Mouse (Mus musculus) cerebellum, adult 8-10 months (tissue): ENCODE measurements at regions not wholly inside any gene's neighbourhood (a gene's known extent, or its start where the extent isn't known, plus 50 kb on each side); places are given as distances from the start of the nearest gene placed in this dataset.

ENCODE experiments used
- DNase-seq: peaks from one replicate; pipeline ENCODE4 v3.0.0; 2022

DNA sequence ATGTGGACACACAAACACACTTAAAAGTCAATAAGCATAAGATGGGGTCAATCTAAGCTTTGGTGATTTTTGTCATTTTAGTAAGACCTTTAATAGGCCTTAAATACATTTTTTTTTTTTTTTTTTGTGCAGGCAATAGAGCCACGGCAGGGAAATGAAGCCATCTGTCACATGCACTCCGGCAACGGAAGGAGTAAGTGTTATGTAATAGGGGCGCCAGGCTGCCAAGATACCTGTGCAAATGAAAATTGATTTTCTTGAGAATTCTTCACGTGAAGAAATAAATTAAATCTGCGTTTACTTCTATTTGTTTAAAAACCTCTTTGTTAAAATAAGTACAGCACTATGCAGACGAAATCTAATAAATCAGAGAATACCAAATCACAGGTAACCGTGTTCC is 54.6 kb upstream of the Card11 start:
- peak; percentile 36 for DNase-seq

DNA sequence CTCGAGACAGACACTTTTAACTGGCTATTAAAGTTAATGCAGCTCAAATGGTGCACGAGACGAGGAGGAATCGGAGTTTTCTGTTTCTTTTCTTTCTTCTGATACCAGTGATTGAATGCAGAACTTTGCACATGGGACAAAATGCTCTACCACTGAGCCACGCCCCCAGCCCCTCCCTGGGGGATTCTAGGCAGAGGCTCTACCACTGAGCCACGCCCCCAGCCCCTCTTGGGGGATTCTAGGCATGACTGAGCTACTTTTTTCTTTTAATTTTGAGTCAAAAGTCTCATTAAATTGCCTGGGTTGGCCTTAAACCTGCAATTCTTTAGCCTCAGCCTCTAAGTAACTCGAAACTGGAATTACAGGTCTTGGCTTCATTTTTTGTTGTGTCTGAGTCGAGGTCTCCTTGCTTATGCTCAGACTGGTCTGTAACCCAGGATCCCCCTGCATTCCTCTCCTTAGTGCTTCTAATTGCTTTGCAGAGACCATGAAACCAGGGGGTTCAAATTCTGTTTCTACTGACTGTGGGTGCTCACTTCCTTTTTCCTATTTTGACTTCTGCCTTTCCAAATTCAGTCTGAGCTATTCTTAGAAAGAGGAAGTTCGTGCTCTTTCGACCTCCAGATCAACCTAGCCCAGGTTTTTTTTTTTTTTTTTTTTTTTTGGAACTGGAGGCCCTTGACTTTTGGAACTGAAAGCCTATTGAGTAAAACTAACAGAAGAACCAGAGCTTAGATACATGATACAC is 55.4 kb upstream of the Card11 start:
- no peak for DNase-seq

DNA sequence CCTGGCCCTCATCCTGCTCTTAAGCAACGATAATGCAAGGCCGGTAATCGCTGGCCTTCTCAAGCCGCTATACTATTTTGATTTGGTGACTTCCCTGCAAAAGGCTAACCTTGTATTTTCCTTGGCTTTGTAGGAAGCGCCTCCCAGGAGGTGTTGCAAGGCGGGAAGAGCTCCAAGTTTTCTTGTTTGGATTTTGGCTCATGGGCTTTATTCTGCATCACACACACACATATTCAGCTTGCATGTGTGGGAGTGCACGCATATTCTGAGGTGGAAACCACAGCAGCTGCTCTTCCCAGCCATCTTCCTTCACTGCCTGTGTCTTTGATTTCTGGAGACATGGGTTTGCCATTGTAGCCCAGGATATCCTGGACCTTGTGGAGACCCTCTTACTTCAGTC is 57.8 kb upstream of the Card11 start:
- DNase-seq, result no peak

DNA sequence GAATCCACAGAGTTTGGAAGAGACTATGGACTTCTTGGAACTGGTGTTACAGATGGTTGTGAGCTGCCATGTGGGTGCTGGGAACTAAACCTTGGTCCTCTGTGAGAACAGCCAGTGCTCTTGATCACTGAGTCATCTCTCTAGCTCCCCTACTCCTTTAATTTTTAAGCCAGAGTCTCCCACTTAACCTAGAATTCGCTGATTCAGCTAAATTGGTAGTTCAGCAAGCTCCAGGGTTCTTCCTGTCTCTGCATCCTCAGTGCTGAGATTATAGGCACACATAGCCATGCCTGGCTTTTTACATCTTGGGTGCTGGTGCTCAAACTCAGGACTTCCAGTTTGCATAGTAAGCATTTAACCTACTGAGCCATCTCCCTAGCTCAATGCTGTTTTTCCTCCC is 58.5 kb upstream of the Card11 start:
- DNase-seq, result no peak

DNA sequence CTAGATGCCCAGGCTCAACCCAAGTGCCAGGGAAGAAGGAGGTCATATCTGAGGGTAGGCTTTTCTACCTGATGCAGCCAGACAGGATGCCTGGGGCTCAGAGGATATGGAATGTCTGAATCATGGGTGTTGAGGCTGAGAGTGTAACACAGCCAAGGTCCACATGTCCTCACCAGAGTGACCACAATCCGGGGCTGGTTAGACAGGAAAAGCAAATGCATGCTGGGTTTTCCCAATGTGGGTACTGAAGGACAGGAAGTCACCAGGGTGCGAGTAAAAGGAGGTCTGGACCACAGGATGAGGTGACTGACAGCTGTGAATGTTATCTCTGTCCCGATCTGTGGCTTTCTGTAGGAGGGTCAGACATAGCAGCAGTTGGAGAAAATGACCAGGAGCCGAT is 61.8 kb upstream of the Card11 start:
- DNase-seq, result no peak

DNA sequence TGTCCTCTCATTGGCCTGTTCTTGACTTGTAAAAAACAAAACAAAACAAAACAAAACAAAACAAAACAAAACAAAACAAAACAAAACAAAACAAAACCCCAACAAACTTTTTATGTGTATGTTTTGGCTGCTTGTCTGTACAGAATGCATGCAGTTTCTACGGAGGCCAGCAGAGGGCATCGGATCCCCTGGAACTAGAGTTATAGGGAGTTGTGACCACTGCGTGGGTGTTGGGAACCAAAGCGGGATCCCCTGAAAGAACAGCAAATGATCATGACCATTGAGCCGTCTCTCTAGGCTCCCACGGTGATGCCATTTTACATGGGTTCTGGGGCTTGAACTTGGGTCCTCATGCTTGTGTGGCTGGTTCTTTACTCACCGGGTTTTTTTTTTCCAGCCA is 67.2 kb upstream of the Card11 start:
- no peak for DNase-seq

DNA sequence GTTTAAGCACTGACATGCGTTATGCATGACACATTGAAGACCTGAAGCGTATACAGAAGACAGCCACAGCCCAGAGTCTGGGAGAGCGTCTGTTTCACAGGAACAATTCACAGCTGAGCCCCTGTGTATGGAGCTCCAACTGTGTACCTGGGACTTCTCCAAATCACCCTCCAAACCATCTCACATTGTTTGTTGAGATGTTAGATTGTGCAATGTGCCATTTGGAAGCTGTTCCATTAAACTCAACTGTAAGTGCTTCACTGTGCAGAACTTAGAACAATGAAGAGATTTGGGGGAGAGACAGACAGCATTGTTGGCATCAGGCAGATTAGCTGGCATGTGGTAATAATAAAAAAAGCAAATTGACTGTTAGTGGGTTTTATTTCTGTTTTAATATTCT is 74.1 kb upstream of the Card11 start:
- no peak for DNase-seq

DNA sequence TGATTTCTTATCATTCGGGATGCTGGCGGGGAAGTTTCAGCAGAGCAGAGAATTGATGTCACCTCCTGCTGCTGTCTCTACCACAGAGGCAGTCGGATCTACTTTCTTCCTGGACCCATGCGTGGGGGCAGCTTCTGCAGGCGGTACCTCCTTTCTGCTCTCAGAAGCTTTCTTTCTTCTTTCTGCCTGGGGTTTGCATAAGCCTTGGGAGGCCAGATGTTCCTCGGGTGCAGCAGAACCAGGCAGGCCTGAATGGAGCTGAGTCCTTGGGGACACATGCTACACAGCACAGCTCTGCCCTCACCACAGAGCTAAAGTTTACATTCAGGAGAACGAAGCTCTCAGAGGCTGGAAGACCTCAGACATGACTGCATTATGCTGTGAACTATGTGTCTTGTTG is 75.8 kb upstream of the Card11 start:
- DNase-seq, result no peak

DNA sequence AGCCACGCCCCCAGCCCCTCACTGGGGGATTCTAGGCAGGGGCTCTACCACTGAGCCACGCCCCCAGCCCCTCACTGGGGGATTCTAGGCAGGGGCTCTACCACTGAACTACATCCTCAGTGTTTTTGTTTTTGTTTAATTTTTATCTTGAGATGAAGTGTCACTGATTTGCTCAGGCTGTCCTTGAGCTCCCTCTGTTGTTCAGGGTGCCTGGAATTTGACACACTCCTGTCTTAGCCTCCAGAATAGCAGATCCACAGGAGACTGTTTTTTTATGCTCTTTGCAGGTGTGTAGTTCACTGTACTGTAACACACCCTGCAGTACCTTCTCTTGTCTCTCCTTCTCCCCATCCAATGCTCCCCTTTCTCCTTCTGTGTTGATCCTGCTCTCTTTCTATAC is 76.6 kb upstream of the Card11 start:
- no peak for DNase-seq

DNA sequence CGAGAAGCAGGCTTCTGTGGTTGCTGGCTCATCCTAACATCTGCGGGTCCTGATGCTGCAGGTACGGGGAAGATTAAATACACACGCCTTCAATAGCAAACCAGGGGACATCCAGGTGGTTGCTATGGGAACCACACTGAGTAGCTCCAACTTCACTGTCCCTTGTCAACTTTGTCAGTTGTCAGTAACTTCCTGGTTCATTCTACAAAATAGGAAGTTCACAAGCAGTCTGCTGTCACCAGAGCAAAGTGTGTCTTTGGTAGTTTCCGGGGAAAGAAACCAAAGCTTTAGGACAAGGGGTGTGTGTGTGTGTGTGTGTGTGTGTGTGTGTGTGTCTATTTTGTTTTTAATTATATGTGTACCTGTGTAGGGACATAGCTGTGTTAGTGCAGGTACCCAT is 80.5 kb upstream of the Card11 start:
- DNase-seq, result no peak

DNA sequence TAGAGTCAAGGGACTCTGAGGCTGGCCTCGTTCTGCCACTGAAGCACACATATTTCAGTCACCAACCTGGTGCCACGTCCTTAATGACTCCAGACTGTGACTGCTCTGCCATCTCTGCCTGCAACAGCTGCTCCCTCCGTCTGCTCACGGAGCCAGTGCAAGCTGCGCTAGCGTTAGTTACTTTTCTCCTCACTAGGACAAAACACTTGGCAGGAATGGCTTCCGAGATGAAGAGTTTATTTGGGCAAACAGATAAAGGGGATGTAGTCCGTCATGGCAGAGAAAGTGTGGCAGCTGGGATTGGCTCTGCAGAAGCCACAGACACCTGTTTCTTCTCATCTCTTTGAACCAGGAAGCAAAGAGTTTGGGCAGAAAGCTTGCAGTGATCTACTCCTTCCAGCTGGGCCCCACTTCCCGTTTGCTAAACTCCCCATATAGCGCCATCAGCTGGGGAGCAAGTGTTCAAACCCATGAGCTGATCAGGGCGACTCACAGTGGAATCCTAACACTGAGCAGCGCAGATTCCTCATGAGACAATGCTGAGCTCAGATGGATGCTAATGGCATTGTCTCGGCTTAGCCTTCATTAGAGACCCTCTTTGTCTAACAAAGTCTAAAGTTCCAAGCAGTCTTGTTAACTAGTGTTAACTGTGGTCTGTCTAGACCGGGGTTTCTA is 83.8 kb upstream of the Card11 start:
- no peak for DNase-seq

DNA sequence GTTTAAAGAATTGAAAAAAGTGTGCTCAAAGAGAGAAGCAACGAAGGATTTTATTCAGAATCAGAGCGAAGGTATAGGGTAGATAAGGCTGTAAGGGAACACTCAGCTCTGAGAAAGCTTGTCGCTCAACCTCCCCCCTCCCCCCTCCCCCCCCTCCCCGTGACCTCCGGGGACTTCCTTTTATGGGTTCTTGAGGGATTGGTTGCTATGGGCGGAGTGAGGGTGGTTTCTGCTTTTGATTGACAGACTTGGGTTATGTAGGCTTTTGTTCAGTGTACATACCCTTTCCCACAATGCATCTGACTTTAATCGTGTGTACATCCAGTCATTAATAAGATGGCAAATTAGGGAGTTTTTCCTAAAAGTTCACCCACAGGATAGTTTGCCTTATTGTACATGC is 84.4 kb upstream of the Card11 start:
- DNase-seq, result no peak

DNA sequence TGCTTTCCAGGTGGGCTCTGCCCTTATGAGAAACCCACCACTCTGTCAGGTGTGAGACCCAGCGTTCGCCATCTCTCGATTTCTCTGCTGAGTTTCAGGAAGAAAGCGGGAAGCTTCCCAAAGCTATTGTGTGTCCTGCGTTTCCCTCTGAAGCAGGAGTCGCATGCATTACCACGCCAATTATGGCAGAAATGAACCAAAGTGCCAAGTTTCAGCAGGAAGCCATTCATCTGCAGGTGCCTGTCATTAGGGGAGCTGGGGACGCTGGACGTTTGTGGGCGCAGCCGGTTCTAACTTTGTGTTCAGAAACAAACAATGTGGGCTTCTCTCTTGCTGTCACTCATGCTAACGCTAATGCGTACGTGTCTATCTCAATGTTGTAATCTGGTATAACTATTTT is 91.3 kb upstream of the Card11 start:
- DNase-seq, result no peak

DNA sequence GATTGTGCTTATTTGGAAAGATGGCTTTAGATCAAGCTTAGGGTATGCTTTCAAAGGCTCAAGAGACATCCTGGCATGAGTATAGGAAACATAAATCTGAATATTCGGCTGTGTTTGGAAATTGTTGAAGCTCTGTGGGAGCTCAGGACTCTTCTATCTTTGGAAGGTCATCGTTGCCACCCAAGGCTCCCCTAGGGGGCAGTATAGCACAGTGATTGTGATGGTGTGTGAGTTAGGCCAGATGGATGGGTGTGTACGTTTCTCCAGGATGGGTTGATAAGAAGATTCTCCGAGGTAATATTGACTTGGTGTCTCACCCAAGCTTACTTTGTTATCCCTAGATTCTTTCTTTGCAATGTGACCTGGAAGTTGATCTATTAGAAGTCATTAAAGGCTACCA is 93.3 kb upstream of the Card11 start:
- peak; percentile 20 for DNase-seq

DNA sequence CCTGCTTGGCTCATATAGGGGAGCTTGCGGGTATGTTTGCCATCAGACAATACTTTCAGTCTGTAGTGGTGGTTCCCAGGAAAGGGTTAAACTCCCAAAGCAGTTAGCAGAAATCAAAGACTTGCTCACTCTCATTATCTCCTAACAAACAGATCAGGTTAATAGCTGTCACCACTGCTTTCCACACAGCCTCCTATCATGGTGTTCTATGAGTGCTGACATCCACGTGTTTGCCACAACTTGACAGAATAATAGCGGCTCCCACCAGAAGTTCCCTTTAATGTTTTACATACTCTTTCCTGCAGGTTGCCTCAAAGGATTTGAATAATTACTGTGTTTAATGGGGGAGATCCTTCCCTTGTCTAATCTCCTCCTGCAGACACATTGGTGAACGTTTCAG is 97.5 kb upstream of the Card11 start:
- no peak for DNase-seq

DNA sequence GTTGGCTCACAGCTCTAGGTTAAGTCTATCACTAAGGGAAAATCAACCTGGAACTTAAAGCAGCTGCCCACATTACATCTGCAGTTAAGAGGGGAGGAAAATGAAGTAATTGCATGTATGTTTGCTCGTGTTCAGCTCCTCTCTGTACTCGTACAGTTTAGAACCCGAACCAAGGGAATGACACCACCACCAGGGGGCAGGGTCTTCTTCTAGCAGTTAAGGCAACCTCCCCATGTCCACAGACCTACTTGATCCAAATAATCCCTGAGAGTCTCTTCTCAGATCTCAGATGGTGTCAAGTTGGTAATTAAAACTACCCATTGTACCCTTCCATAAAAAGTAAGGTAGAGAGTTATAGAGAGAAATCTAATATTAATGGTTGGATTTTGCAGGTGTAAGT is 111.3 kb upstream of the Card11 start:
- DNase-seq, result no peak

DNA sequence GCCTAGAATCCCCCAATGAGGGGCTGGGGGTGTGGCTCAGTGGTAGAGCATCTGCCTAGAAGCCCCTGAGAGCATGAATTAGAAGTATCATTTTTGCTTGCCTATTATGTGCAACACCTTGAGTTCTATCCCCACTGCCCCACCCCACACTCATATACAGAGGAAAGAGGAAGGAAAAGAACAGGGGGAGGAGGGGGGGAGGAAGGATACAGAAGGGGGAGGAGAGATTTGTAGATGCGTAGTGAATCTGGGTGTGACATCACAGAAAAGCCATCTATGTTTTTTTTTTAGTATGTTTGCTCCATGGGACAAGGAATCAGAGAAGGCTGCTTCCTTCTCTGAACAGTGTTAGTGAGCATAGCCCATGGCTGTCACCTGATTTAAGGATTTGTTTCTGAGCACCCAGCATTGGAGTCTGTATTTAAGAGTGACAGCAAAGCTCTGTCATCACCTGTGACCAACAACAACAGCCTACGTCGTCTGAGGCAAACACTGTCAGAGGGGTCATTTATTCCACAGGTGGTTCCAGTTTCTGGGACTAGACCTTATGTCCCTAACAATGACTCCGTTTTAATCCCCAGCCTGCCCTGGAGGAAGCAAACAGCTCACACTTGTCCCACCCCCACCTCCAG is 115.0 kb upstream of the Card11 start:
- no peak for DNase-seq

DNA sequence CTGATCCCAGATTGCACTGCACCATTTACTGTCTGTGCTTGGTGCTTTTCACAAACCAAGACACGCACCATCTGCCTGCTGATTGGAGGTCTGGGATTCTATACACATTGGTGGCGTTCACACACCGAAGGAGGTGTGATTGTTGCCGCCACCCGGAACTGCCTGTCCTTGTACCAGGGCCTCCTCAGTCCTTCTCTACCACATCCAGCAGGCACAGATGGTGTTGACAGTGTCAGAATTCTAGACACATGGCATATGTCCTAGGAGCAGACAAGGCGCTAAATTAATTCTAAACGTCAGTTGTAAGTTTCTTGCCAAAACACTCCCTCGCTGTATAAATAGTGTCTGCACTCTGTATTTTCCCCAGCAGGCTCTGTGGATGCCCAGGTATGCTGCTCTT is 115.6 kb upstream of the Card11 start:
- no peak for DNase-seq

DNA sequence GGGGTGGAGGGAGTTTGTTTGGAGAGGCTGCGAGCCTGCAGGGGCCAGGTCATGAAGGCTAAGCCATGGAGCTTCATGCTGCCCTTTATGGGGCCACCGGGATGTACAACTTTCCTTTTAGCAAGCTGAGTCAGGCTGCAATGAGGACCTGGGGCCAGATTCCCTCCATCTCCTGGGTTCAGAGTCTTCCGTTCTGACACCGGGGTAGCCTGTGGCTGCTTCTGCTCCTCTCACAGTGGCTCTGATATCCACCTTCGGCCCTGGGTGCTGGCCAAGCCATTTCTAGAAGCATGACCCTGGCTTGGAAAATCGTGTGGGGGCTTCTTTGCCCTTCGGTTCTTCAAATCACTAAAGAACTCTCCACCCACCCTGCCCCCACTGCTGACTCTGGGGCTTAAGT is 115.4 kb upstream of the Sdk1 start:
- no peak for DNase-seq

DNA sequence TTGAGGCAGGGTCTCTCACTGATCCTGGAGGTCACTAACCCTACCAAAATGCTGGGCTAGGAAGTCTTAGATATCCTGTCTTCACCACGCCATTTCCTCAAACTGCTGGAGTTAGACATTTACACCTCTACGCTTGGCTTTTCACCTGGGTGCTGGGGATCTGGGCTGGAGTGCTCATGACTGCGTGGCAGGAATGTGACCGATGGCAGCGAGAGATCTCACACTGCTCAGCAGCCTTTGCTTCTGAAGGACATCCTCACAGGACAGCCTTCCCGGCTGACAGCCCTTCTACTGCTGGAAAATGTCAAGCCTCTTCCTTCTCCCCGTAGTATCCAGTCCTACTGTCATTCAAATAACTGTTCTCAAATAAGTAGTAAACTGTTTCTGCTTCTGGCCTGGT is 114.8 kb upstream of the Sdk1 start:
- no peak for DNase-seq

DNA sequence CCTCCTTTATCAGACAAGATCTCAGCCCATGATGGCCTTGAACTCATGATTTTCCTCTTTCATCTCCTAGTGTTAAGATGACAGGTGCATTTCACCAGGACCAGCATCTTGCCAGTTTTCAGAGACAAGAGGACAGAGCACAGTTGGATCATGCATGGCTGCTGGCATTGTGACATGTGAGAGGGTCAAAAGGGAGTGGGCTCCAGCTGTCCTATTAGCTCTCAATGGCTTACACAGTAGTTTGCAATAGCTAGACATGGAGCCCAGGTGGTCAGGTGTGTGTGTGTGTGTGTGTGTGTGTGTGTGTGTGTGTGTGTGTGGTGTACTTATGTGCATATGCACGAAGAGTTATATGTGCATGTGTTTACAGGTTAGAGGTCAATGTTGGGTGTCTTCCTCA is 110.3 kb upstream of the Sdk1 start:
- no peak for DNase-seq

DNA sequence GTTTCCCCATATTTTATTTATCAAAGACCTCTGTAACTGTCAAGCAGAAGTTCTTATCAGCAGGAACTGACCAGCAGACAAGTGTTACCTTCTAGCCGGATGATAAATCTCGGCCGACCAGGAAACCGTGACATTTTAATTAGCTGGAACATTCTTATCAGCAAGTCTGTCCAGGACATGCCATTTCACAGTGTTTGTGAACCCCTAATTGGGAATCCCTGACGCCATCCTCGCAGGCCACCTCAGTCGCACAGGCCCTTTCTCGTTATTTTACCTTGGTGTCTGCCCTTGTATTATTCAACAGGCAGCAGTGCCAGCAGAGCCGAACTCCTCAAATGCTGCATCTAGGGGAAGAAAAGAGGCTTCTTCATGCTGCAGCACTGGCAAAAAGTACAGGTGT is 109.4 kb upstream of the Sdk1 start:
- no peak for DNase-seq

DNA sequence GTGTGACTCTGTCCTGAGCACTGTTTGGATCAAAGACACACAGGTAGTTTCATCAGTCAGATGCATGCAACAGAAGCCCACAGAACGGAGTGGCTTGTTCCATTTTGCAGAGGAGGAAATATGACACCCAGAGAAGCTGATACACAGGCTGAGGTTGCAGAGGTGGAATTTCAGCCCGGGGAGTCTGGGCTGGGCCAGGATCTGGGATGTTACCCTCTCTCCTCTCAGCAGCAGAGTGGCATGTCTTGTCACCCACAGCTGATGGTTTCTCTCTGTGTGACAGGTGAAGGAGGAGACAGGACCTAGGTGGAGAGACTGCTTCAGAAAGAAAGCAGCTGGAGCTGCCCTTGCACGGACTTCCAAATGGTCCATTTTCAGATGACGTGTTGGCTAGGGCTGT is 105.1 kb upstream of the Sdk1 start:
- DNase-seq, result no peak

DNA sequence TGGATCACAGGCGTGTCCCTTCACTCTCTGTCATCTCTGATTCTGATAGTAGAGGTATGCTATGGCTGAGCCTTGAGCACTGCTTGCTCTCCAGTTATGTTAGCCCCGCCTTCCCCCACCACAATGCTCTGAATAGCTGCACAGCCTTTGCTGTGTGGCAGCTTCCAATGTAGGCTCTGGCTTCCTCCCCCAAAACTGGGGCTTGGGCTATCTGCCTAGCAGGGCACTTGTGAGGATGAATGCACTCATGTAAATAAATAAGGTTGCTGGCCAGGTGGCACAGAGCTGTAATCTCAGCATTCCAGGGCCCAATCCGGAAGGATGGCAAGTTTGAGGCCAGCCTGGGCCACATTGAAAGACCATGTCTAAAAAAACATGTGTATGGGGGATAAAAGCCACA is 103.6 kb upstream of the Sdk1 start:
- DNase-seq, result no peak
